Mouse (Mus musculus): ENCODE data around the gene Mrps17. TPM values are rescaled to one million over a fixed set of nuclear protein-coding genes. Genes with fewer than 3 reads are reported as not detected.
A peak's percentile ranks its signal among the peaks of the same experiment; 100 is the strongest.

Gene Mrps17
- polyA plus RNA-seq, 1 experiment from 2014 or later: 177 TPM

GRCm38 (mm10) chr5:129717016-129717415 lies 1.7 kb downstream of the Mrps17 start:
- H3K4me2 ChIP-seq: no peak overlapping the region
- no peak overlapping the region for H3K9ac ChIP-seq
- H3K27ac ChIP-seq: no peak overlapping the region
- peaks cover 9% of the 10 kb centered on the region for H3K4me1 ChIP-seq
- H3K27me3 ChIP-seq (replicated peaks): no peaks in the 10 kb centered on the region
- H3K36me3 ChIP-seq: peaks cover 17% of the 10 kb centered on the region
- no peak for ATAC-seq (ENCODE audit: insufficient read depth, low FRiP score, low read depth)
- no peak overlapping the region for H3K4me3 ChIP-seq (replicated peaks)
- WGBS: 78% methylated on average over 9 of the region's 9 CpGs
- no peaks in the 10 kb centered on the region for H3K9me3 ChIP-seq

GRCm38 (mm10) chr5:129720176-129720575 lies 4.9 kb downstream of the Mrps17 start:
- 88% methylated on average over 3 of the region's 3 CpGs for WGBS
- no peak for ATAC-seq (ENCODE audit: insufficient read depth, low FRiP score, low read depth)
- peaks cover 9% of the 10 kb centered on the region for H3K4me1 ChIP-seq

GRCm38 (mm10) chr5:129724268-129724667 lies 9.0 kb downstream of the Mrps17 start:
- 51% methylated on average over 4 of the region's 4 CpGs for WGBS
- peak overlapping the region; percentile 83 for H3K4me3 ChIP-seq (replicated peaks)
- peak overlapping the region; percentile 45 for H3K4me2 ChIP-seq
- H3K36me3 ChIP-seq: 0 out of 2 replicates have a peak, but pooled peaks cover 1% of the 10 kb centered on the region
- 0 out of 2 replicates have a peak, but pooled peaks have one; percentile 2 for ATAC-seq (ENCODE audit: insufficient read depth, low FRiP score, low read depth)
- 0 out of 2 replicates have a peak overlapping the region, but pooled peaks have one; percentile 87 for H3K9ac ChIP-seq
- peak overlapping the region; percentile 97 for H3K27ac ChIP-seq
- peaks cover 12% of the 10 kb centered on the region for H3K4me1 ChIP-seq
- no peaks in the 10 kb centered on the region for H3K27me3 ChIP-seq (replicated peaks)
- H3K9me3 ChIP-seq: no peaks in the 10 kb centered on the region

More at GRCm38 (mm10) chr5:129720176-129720575, 4.9 kb downstream of the Mrps17 start:
- Histone ChIP-seq H3K27me3 (replicated peaks) (no peaks in the 10 kb centered on the region), H3K4me3 (replicated peaks) (no peak overlapping the region), H3K9ac (no peak overlapping the region), H3K27ac (no peak overlapping the region), H3K9me3 (no peaks in the 10 kb centered on the region), H3K36me3 (peaks cover 17% of the 10 kb centered on the region), H3K4me2 (no peak overlapping the region)

- H3K27ac ChIP-seq: peak within 1 kb of the TSS; percentile 97
- H3K27me3 ChIP-seq (replicated peaks): no peaks in the 10 kb centered on the region
- peaks cover 21% of the 10 kb centered on the region for H3K4me1 ChIP-seq
- no peaks in the 10 kb centered on the region for H3K36me3 ChIP-seq
- peak within 1 kb of the TSS; percentile 45 for H3K4me2 ChIP-seq
- no peaks in the 10 kb centered on the region for H3K9me3 ChIP-seq
- ATAC-seq (ENCODE audit: insufficient read depth, low FRiP score, low read depth): peak; percentile 92
- peak within 1 kb of the TSS; percentile 87 for H3K9ac ChIP-seq
- peak within 1 kb of the TSS; percentile 83 for H3K4me3 ChIP-seq (replicated peaks)
- under 1% methylated on average over 92 of the region's 93 CpGs for WGBS
These were observed 9.8 kb downstream of the Mrps17 start, which contains the start of gene Nipsnap2 for GRCm38 (mm10) chr5:129724834-129725773. Nipsnap2 (plus strand) TSS chr5:129725063.

- H3K27ac ChIP-seq: peak overlapping the region; percentile 97
- H3K4me2 ChIP-seq: peak overlapping the region; percentile 45
- no peaks in the 10 kb centered on the region for H3K27me3 ChIP-seq (replicated peaks)
- no peak for ATAC-seq (ENCODE audit: insufficient read depth, low FRiP score, low read depth)
- 23% methylated on average over 7 of the region's 7 CpGs for WGBS
- no peaks in the 10 kb centered on the region for H3K36me3 ChIP-seq
- peak overlapping the region; percentile 87; the same call in 1 of the 2 replicates for H3K9ac ChIP-seq
- no peaks in the 10 kb centered on the region for H3K9me3 ChIP-seq
- peaks cover 28% of the 10 kb centered on the region for H3K4me1 ChIP-seq
- peak overlapping the region; percentile 83 for H3K4me3 ChIP-seq (replicated peaks)
These were observed 10.6 kb downstream of the Mrps17 start for GRCm38 (mm10) chr5:129725774-129726392.

- no peak overlapping the region for H3K9ac ChIP-seq
- 80% methylated on average over 3 of the region's 3 CpGs for WGBS
- no peak overlapping the region for H3K4me3 ChIP-seq (replicated peaks)
- H3K27me3 ChIP-seq (replicated peaks): no peaks in the 10 kb centered on the region
- peaks cover 29% of the 10 kb centered on the region for H3K4me1 ChIP-seq
- no peaks in the 10 kb centered on the region for H3K36me3 ChIP-seq
- no peak for ATAC-seq (ENCODE audit: insufficient read depth, low FRiP score, low read depth)
- H3K9me3 ChIP-seq: no peaks in the 10 kb centered on the region
- no peak overlapping the region for H3K27ac ChIP-seq
- no peak overlapping the region; the same call in 1 of the 2 replicates for H3K4me2 ChIP-seq
These were observed 11.5 kb downstream of the Mrps17 start for GRCm38 (mm10) chr5:129726784-129727183.

GRCm38 (mm10) chr5:129729286-129729685 lies 14.0 kb downstream of the Mrps17 start:
- Histone ChIP-seq H3K9ac (no peak overlapping the region), H3K27me3 (replicated peaks) (no peaks in the 10 kb centered on the region), H3K4me3 (replicated peaks) (no peak overlapping the region), H3K4me2 (peak overlapping the region; percentile 19; the same call in 1 of the 2 replicates), H3K27ac (0 out of 2 replicates have a peak overlapping the region, but pooled peaks have one; percentile 33), H3K4me1 (peaks cover 29% of the 10 kb centered on the region), H3K9me3 (no peaks in the 10 kb centered on the region), H3K36me3 (no peaks in the 10 kb centered on the region)
- 27% methylated on average over 11 of the region's 11 CpGs for WGBS
- no peak for ATAC-seq (ENCODE audit: insufficient read depth, low FRiP score, low read depth)

GRCm38 (mm10) chr5:129730344-129730743 lies 15.0 kb downstream of the Mrps17 start:
- H3K27me3 ChIP-seq (replicated peaks): no peaks in the 10 kb centered on the region
- peaks cover 29% of the 10 kb centered on the region for H3K4me1 ChIP-seq
- peak overlapping the region; percentile 31; the same call in 1 of the 2 replicates for H3K27ac ChIP-seq
- H3K9me3 ChIP-seq: no peaks in the 10 kb centered on the region
- H3K4me2 ChIP-seq: 0 out of 2 replicates have a peak overlapping the region, but pooled peaks have one; percentile 0
- peak; percentile 79 for ATAC-seq (ENCODE audit: insufficient read depth, low FRiP score, low read depth)
- WGBS: 54% methylated on average over 11 of the region's 11 CpGs
- H3K4me3 ChIP-seq (replicated peaks): no peak overlapping the region
- no peak overlapping the region for H3K9ac ChIP-seq
- no peaks in the 10 kb centered on the region for H3K36me3 ChIP-seq

- no peaks in the 10 kb centered on the region for H3K36me3 ChIP-seq
- no peak overlapping the region for H3K4me2 ChIP-seq
- ATAC-seq (ENCODE audit: insufficient read depth, low FRiP score, low read depth): no peak
- H3K27me3 ChIP-seq (replicated peaks): no peaks in the 10 kb centered on the region
- H3K9me3 ChIP-seq: no peaks in the 10 kb centered on the region
- no peak overlapping the region for H3K4me3 ChIP-seq (replicated peaks)
- peaks cover 29% of the 10 kb centered on the region for H3K4me1 ChIP-seq
- no peak overlapping the region for H3K27ac ChIP-seq
- WGBS: 48% methylated on average over 5 of the region's 5 CpGs
- H3K9ac ChIP-seq: no peak overlapping the region
These were observed 15.7 kb downstream of the Mrps17 start for GRCm38 (mm10) chr5:129731021-129731420.

GRCm38 (mm10) chr5:129740976-129741375 lies 25.7 kb downstream of the Mrps17 start:
- Histone ChIP-seq H3K9ac (no peak overlapping the region), H3K27ac (no peak overlapping the region), H3K36me3 (peaks cover 8% of the 10 kb centered on the region; the same call in 1 of the 2 replicates), H3K4me3 (replicated peaks) (no peak overlapping the region), H3K27me3 (replicated peaks) (no peaks in the 10 kb centered on the region), H3K9me3 (no peaks in the 10 kb centered on the region), H3K4me2 (no peak overlapping the region), H3K4me1 (no peaks in the 10 kb centered on the region)
- ATAC-seq (ENCODE audit: insufficient read depth, low FRiP score, low read depth): no peak
- 93% methylated on average over 1 of the region's 1 CpGs for WGBS

- peaks cover 19% of the 10 kb centered on the region for H3K36me3 ChIP-seq
- H3K4me3 ChIP-seq (replicated peaks): no peak overlapping the region
- peak; percentile 90 for ATAC-seq (ENCODE audit: insufficient read depth, low FRiP score, low read depth)
- 58% methylated on average over 7 of the region's 7 CpGs for WGBS
- no peaks in the 10 kb centered on the region for H3K9me3 ChIP-seq
- no peak overlapping the region for H3K9ac ChIP-seq
- no peaks in the 10 kb centered on the region for H3K4me1 ChIP-seq
- H3K27me3 ChIP-seq (replicated peaks): no peaks in the 10 kb centered on the region
- H3K27ac ChIP-seq: no peak overlapping the region
- no peak overlapping the region for H3K4me2 ChIP-seq
These were observed 27.7 kb downstream of the Mrps17 start for GRCm38 (mm10) chr5:129742903-129743488.

Data from stomach, embryonic 15.5 days (tissue).